Mouse (Mus musculus): ENCODE results near the gene Twf2. TPM values are rescaled to one million over a fixed set of nuclear protein-coding genes. Genes with fewer than 3 reads are reported as not detected.
A peak's percentile ranks its signal among the peaks of the same experiment; 100 is the strongest.

The Twf2 gene
- total and polyA plus RNA-seq, 3 experiments, result 66.8 to 101 TPM; not detected in 1

DNA sequence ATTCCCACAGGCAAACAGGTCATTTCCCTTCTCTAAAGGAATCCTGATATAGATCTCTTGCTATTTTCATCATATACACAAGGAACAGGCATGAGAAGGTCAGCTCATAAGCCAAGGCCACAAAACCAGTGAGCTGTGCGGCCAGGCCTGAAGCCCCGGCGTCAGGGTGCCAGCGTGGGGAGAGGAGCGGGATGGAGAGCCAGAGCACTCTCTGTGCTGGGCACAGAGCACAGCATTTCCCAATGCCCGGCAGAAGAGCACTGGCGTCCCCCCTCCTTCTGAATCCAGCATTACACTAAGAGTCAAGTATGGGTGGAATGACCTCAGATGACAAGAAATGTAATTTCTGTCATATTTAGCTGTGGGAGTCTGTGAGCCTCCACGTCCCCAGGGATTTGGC is 34.5 kb downstream of the Twf2 start:
- no peaks in the 10 kb centered on the region for H3K4me1 ChIP-seq (ENCODE audit: control insufficient read depth in 1 of 2, insufficient read depth in 2 of 2, low read length in 2 of 2)
- no peak overlapping the region for H3K27ac ChIP-seq (ENCODE audit: control insufficient read depth, low read depth, low read length)
- peaks cover 0 to 7% of the 10 kb centered on the region in 2 experiments; a peak in 1 of 4 replicates for H3K36me3 ChIP-seq (ENCODE audit: control insufficient read depth in 1 of 2, insufficient read depth in 2 of 2, low read length in 2 of 2)
- DNase-seq (ENCODE audit: low read depth, low spot score), result no peak
- H3K9ac ChIP-seq (ENCODE audit: control insufficient read depth, low read depth, low read length, poor library complexity, severe bottlenecking), result no peak overlapping the region
- H3K79me2 ChIP-seq (ENCODE audit: control insufficient read depth, insufficient read depth, low read length, poor library complexity), result no peaks in the 10 kb centered on the region
- TF ChIP-seq SIN3A (IDR thresholded peaks at IDR 0.05; ENCODE audit: low read length), result no peak
- TF ChIP-seq MAFK (IDR thresholded peaks at IDR 0.05; ENCODE audit: borderline replicate concordance, low read depth, low read length), result no peak
- no peak for TF ChIP-seq HCFC1 (IDR thresholded peaks at IDR 0.05; ENCODE audit: low read depth, low read length)
- no peak for TF ChIP-seq GABPA (IDR thresholded peaks at IDR 0.05; ENCODE audit: low read depth, low read length)
- no peak for TF ChIP-seq MXI1 (IDR thresholded peaks at IDR 0.05; ENCODE audit: low read depth, low read length)
- no peak for TF ChIP-seq GATA1 (IDR thresholded peaks at IDR 0.05; ENCODE audit: low read depth, low read length)
- no peaks in the 10 kb centered on the region for H3K27me3 ChIP-seq (ENCODE audit: control insufficient read depth in 1 of 2, insufficient read depth in 2 of 2, low read length in 2 of 2)
- no peak overlapping the region for H3K4me3 ChIP-seq (ENCODE audit: control insufficient read depth in 1 of 2, insufficient read depth in 1 of 2, low read depth in 2 of 2, low read length in 2 of 2)
- H3K9me3 ChIP-seq (replicated peaks; ENCODE audit: insufficient read depth, low read length), result no peaks in the 10 kb centered on the region

DNA sequence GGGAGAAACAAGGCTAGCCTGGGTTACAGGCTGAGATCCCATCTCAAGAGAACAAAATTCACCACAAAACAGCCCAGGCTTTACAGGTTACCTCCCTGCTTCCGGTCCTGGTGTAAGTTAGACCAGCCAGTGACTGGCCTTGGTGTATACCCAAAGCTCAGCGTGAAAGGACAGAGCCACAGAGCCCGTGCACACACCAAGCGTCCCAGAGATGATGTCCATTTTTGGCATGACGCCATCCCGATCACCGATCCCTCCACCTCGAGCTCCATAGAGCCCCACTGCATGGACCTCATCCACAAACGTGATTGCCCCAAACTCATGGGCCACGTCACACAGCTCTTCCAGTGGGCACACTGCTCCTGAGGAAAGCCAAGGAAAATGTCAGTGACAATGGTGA is 35.0 kb downstream of the Twf2 start:
- no peak overlapping the region for H3K9ac ChIP-seq (ENCODE audit: control insufficient read depth, low read depth, low read length, poor library complexity, severe bottlenecking)
- H3K79me2 ChIP-seq (ENCODE audit: control insufficient read depth, insufficient read depth, low read length, poor library complexity), result no peaks in the 10 kb centered on the region
- H3K36me3 ChIP-seq (ENCODE audit: control insufficient read depth in 1 of 2, insufficient read depth in 2 of 2, low read length in 2 of 2), result peaks cover 0 to 7% of the 10 kb centered on the region in 2 experiments; a peak in 1 of 4 replicates
- no peak for DNase-seq (ENCODE audit: low read depth, low spot score)
- no peaks in the 10 kb centered on the region for H3K27me3 ChIP-seq (ENCODE audit: control insufficient read depth in 1 of 2, insufficient read depth in 2 of 2, low read length in 2 of 2)
- H3K9me3 ChIP-seq (replicated peaks; ENCODE audit: insufficient read depth, low read length), result no peaks in the 10 kb centered on the region
- H3K4me3 ChIP-seq (ENCODE audit: control insufficient read depth in 1 of 2, insufficient read depth in 1 of 2, low read depth in 2 of 2, low read length in 2 of 2), result no peak overlapping the region
- no peak overlapping the region for H3K27ac ChIP-seq (ENCODE audit: control insufficient read depth, low read depth, low read length)
- H3K4me1 ChIP-seq (ENCODE audit: control insufficient read depth in 1 of 2, insufficient read depth in 2 of 2, low read length in 2 of 2), result no peaks in the 10 kb centered on the region
- TF ChIP-seq USF1 (IDR thresholded peaks at IDR 0.05; ENCODE audit: low read depth, low read length) (no peak), POLR2AphosphoS2 (IDR thresholded peaks at IDR 0.05; ENCODE audit: low read length) (no peak)

- Histone ChIP-seq H3K4me3 (ENCODE audit: control insufficient read depth in 1 of 2, insufficient read depth in 1 of 2, low read depth in 2 of 2, low read length in 2 of 2) (no peak overlapping the region), H3K79me2 (ENCODE audit: control insufficient read depth, insufficient read depth, low read length, poor library complexity) (no peaks in the 10 kb centered on the region), H3K36me3 (ENCODE audit: control insufficient read depth in 1 of 2, insufficient read depth in 2 of 2, low read length in 2 of 2) (peaks cover 0 to 7% of the 10 kb centered on the region in 2 experiments; a peak in 1 of 4 replicates), H3K9ac (ENCODE audit: control insufficient read depth, low read depth, low read length, poor library complexity, severe bottlenecking) (no peak overlapping the region), H3K27ac (ENCODE audit: control insufficient read depth, low read depth, low read length) (no peak overlapping the region), H3K4me1 (ENCODE audit: control insufficient read depth in 1 of 2, insufficient read depth in 2 of 2, low read length in 2 of 2) (peaks cover 0 to 2% of the 10 kb centered on the region in 2 experiments; a peak in 1 of 4 replicates), H3K27me3 (ENCODE audit: control insufficient read depth in 1 of 2, insufficient read depth in 2 of 2, low read length in 2 of 2) (no peaks in the 10 kb centered on the region), H3K9me3 (replicated peaks; ENCODE audit: insufficient read depth, low read length) (no peaks in the 10 kb centered on the region)
- no peak for TF ChIP-seq ZC3H11A (IDR thresholded peaks at IDR 0.05; ENCODE audit: low read depth, low read length)
- peak; percentile 28 to 42 (median 40); a peak in 5 of 6 replicates for TF ChIP-seq CTCF (IDR thresholded peaks at IDR 0.05 in 2 of 3, conservative IDR thresholded peaks at IDR 0.05 in 1 of 3; ENCODE audit: control insufficient read depth in 1 of 3, insufficient read depth in 1 of 3, low read depth in 2 of 3, low read length in 3 of 3, poor library complexity in 1 of 3, severe bottlenecking in 1 of 3)
- DNase-seq (ENCODE audit: low read depth, low spot score), result peak; percentile 33
These were observed 38.7 kb downstream of the Twf2 start for GRCm38 (mm10) chr9:106241541-106242164.

All from MEL (cell line).